Mouse (Mus musculus) embryonic facial prominence, embryonic 11.5 days (tissue): ENCODE measurements around the gene Ruvbl1. TPM values are rescaled to one million over a fixed set of nuclear protein-coding genes. Genes with fewer than 3 reads are reported as not detected.

Experiments used
- ATAC-seq: fragments of 200-750 bp; cut with Nextera tagmentation; replicated peaks from 2 replicates; pipeline ENCODE4 v1.8.0; 2017; ENCODE audit warnings: low read depth; ENCODE audit not compliant: insufficient number of reproducible peaks, low FRiP score, low TSS enrichment
- DNase-seq: peaks from one replicate; pipeline ENCODE4 v3.0.0-alpha.2; 2015; ENCODE audit warnings: low spot score
- H3K27ac ChIP-seq: fragments of 300-500 bp; sonication (generic); replicated peaks from 2 replicates; pipeline ENCODE4 v1.5.1; 2014; ENCODE audit warnings: mild to moderate bottlenecking, low read depth, low read length, control low read depth
- H3K27me3 ChIP-seq: fragments of 300-500 bp; sonication (generic); 2 replicates; pipeline ENCODE4 v1.6.1; 2014; ENCODE audit warnings: mild to moderate bottlenecking, low read length, moderate library complexity, mixed read lengths; ENCODE audit not compliant: control insufficient read depth, insufficient read depth
- H3K36me3 ChIP-seq: fragments of 300-500 bp; sonication (generic); replicated peaks from 2 replicates; pipeline ENCODE4 v1.6.1; 2014; ENCODE audit warnings: low read depth, mild to moderate bottlenecking, low read length, moderate library complexity, mixed read lengths; ENCODE audit not compliant: control insufficient read depth, insufficient read depth
- H3K4me1 ChIP-seq: fragments of 300-500 bp; sonication (generic); 2 replicates; pipeline ENCODE4 v1.6.1; 2014; ENCODE audit warnings: low read length, mixed read lengths; ENCODE audit not compliant: control insufficient read depth, insufficient read depth
- H3K4me2 ChIP-seq: fragments of 300-500 bp; sonication (generic); 2 replicates; pipeline ENCODE4 v1.6.1; 2014; ENCODE audit warnings: low read depth, mild to moderate bottlenecking, control low read depth, low read length, moderate library complexity
- H3K4me3 ChIP-seq: fragments of 300-500 bp; sonication (generic); 2 replicates; pipeline ENCODE4 v1.5.1; 2014; ENCODE audit warnings: low read depth, low read length, control low read depth
- H3K9ac ChIP-seq: fragments of 300-500 bp; sonication (generic); replicated peaks from 2 replicates; pipeline ENCODE4 v1.6.1; 2014; ENCODE audit warnings: mild to moderate bottlenecking, control low read depth, low read length
- H3K9me3 ChIP-seq: fragments of 300-500 bp; sonication (generic); replicated peaks from 2 replicates; pipeline ENCODE4 v1.6.1; 2016; ENCODE audit warnings: mild to moderate bottlenecking, low read length, inconsistent platforms, mixed read lengths; ENCODE audit not compliant: control insufficient read depth
- WGBS: fragments of 180-500 bp; shearing (Covaris S2); extraction: QIAGEN DNeasy Blood & Tissue Kit; methylation state at CpG from one replicate; pipeline ENCODE4 v1.1.7; 2014; 5-methylcytosine and 5-hydroxymethylcytosine counted together
- polyA plus RNA-seq: library from polyadenylated mRNA; unstranded; fragments of >200 nt; fragmentation: Nextera tagmentation; extraction: Ambion mirVana; gene quantifications from 2 replicates; pipeline ENCODE4 v1.2.1, GENCODE M21; 2014

Ruvbl1 gene
- polyA plus RNA-seq, 1 experiment from 2014 or later = 185 TPM

DNA sequence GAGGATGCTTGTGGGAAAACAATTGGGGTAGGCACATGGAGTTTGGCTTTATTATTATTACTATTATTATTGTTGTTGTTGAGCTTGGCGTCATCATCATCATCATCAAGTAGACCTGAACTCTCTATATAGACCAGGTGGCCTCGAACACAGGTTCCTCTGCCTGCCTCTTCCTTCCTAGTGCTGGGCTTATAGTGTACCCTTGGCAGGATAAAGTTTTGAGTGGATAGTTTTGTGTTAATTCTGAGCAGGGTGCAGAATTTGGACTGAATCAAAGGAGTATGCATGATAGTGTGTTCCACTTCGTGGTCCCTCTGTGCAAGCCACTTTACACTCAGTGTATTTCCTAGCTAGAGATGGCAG is 35.2 kb downstream of the Ruvbl1 start:
- 8% methylated on average over 3 of the region's 3 CpGs for WGBS
- no peak for DNase-seq
- Histone ChIP-seq H3K4me3 (peak overlapping the region; percentile 54), H3K27me3 (no peaks in the 10 kb centered on the region), H3K9me3 (no peaks in the 10 kb centered on the region), H3K9ac (peak overlapping the region; percentile 73; the same call in 1 of the 2 replicates), H3K36me3 (peaks cover 11% of the 10 kb centered on the region), H3K4me2 (peak overlapping the region; percentile 94; the same call in 1 of the 2 replicates), H3K4me1 (no peaks in the 10 kb centered on the region), H3K27ac (no peak overlapping the region; the same call in 1 of the 2 replicates)
- 0 out of 2 replicates have a peak, but pooled peaks have one; percentile 19 for ATAC-seq

DNA sequence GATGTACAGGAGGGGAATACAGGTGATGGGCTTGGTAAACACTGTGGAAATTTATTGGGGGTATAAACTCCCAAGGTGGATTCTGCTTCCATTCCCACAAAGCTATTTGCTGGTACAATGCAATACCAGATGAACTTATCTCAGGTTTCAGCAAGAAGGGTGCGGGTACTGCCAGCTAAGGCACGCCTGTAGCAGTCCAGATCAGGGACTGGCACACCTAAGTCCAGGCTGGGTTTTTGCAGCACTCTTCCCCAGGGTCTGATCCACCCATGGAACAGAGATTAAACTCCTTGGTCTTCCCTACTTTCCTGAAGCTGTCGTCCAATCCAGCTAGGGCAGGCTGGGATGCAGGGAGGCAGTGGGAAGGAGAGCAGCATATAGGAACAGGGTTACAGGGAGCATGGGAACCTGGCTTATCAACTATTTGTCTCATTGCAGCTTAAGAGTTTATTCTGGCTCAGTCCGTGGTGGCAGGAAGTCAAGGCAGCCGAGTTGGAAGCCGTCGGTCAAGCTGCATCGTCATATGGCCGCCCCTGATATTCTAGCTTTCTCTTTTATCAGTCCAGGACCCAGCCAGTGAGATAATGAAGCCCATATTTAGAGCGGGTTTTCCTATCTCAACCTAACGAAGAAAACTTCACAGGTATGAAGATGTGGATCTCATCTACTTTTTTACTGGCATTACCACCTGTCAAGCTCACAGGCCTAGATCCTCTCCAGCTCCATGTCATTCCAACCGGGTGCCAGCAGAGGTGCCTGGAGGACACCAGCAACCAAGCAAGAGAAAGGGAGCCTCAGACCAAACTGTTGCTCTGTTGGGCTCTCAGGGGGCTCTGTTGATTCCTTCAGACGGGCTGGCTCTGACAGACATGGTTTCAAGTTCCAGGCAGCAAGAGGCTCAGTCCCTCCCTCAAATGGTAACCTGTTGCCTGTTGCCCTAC is 37.1 kb downstream of the Ruvbl1 start:
- Histone ChIP-seq H3K9me3 (no peaks in the 10 kb centered on the region), H3K27me3 (no peaks in the 10 kb centered on the region), H3K4me2 (no peak overlapping the region), H3K36me3 (peaks cover 25% of the 10 kb centered on the region), H3K4me3 (no peak overlapping the region), H3K27ac (no peak overlapping the region), H3K9ac (no peak overlapping the region), H3K4me1 (no peaks in the 10 kb centered on the region)
- WGBS = 75% methylated on average over 13 of the region's 13 CpGs
- DNase-seq (no peak), ATAC-seq (no peak)

DNA sequence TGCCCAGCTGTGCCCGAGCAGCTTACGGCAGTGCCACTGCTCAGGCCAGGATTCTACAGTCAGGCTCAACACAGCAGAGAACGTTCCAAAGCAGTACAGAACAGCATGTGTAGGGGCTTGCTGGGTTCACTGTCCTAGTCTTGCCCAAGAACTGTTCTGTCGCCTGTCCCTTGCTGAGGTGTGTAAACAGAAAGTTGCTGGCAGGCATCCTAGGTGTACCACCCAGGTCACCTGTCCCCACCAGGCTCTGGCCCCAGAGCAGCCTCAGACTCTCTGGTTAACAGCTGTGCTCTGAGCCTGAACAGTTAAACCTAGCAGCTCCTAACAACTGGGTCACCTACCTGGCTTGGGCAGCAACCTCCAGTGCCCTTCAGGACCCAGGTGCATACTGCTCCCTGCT is 37.8 kb downstream of the Ruvbl1 start:
- Histone ChIP-seq H3K27me3 (no peaks in the 10 kb centered on the region), H3K9me3 (no peaks in the 10 kb centered on the region), H3K4me3 (no peak overlapping the region), H3K4me2 (no peak overlapping the region), H3K27ac (no peak overlapping the region), H3K4me1 (no peaks in the 10 kb centered on the region), H3K36me3 (peaks cover 24% of the 10 kb centered on the region), H3K9ac (no peak overlapping the region)
- no peak for DNase-seq
- WGBS = 87% methylated on average over 4 of the region's 4 CpGs
- ATAC-seq = no peak

DNA sequence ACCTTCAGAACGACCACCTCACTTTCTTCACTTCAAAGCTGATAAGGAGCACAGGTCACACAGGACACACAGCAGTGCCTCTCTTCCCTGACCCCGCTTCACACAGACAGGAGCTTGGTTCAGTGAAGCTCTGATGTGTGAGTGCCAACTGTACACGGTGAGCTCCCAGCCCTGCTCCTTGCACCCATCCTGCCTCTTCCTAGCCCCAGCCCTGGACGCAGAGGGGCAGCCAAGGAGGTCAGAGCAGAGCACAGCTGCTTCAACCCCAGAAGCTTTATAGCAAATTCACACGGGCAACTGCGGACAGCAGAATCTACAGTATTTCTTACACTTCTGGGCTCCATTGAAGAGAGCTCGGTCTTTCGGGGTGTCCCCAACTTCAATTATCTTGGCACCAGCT is 48.8 kb downstream of the Ruvbl1 start:
- 91% methylated on average over 8 of the region's 8 CpGs for WGBS
- DNase-seq (no peak), ATAC-seq (no peak)
- Histone ChIP-seq H3K9ac (no peak overlapping the region), H3K36me3 (peaks cover 26% of the 10 kb centered on the region), H3K4me2 (no peak overlapping the region), H3K4me1 (no peaks in the 10 kb centered on the region; the same call in 1 of the 2 replicates), H3K27ac (no peak overlapping the region), H3K9me3 (no peaks in the 10 kb centered on the region), H3K27me3 (no peaks in the 10 kb centered on the region), H3K4me3 (no peak overlapping the region)

DNA sequence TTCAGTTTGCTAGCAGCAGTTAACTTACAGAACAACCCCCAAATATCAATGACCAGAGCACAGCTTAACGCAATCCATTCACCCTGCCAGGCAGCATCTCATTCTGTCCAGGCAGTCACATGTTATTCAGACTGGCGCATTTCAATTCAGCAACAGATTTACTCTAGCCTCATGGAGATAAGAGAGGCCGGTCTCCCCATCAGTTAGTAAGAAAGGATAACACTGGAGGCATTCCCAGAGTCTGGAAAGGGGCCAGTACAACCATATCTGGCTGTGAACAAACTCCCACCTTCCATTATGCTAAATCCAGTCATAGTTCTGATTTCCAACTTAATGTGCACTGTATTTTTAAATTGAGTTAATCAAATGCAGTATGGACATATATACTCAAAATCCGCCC is 49.3 kb downstream of the Ruvbl1 start:
- Histone ChIP-seq H3K9me3 (no peaks in the 10 kb centered on the region), H3K4me1 (no peaks in the 10 kb centered on the region; the same call in 1 of the 2 replicates), H3K4me3 (no peak overlapping the region), H3K36me3 (peaks cover 25% of the 10 kb centered on the region), H3K27ac (no peak overlapping the region), H3K4me2 (no peak overlapping the region), H3K27me3 (no peaks in the 10 kb centered on the region), H3K9ac (no peak overlapping the region)
- 91% methylated on average over 4 of the region's 4 CpGs for WGBS
- ATAC-seq (no peak), DNase-seq (no peak)

DNA sequence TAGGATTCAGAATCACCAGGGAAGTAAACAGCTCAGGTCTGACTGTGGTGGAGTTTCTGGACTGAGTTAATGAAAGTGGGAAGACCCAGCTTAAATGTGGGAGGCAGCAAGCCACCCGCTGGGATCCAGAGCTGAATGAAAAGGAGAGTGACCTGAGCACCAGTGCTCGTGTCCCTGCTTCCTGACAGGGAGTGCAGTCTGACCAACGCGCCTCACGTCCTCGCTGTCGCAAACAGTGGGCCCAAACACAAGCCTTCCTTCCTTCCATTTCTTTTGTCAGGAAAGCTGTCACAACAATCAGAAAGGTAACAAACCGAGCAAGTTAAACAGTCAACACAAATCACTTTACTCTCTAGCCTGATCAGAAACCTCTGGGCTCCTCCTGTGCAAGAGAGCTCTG is 50.8 kb downstream of the Ruvbl1 start:
- no peaks in the 10 kb centered on the region for H3K9me3 ChIP-seq
- H3K9ac ChIP-seq = no peak overlapping the region
- no peaks in the 10 kb centered on the region for H3K27me3 ChIP-seq
- H3K4me3 ChIP-seq = no peak overlapping the region
- H3K36me3 ChIP-seq = peaks cover 14% of the 10 kb centered on the region
- H3K4me2 ChIP-seq = no peak overlapping the region
- no peak for ATAC-seq
- no peak for DNase-seq
- H3K27ac ChIP-seq = no peak overlapping the region
- H3K4me1 ChIP-seq = no peaks in the 10 kb centered on the region; the same call in 1 of the 2 replicates
- 84% methylated on average over 8 of the region's 8 CpGs for WGBS

DNA sequence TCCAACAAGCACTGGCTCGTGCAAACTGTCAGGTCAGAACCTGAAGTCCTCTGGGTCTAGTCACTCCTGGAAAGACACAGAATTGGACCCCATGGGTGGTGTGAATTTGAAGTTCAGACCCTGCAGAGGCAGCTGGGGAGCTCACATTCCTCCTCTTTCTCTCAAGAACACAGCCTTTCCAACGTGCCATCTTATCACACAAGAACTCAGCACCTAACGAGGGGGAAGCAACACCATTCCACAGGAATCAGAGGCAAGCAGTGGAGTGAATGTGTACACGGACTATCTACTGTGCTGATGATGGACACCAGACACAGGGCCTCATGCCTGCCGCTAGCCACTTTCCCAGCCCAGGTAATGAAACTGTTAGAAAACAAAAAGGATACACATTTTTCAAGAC is 51.5 kb downstream of the Ruvbl1 start:
- Histone ChIP-seq H3K4me2 (no peak overlapping the region), H3K36me3 (peaks cover 13% of the 10 kb centered on the region), H3K9ac (peak overlapping the region; percentile 7; the same call in 1 of the 2 replicates), H3K9me3 (no peaks in the 10 kb centered on the region), H3K27me3 (no peaks in the 10 kb centered on the region), H3K4me3 (peak overlapping the region; percentile 1; the same call in 1 of the 2 replicates), H3K4me1 (no peaks in the 10 kb centered on the region; the same call in 1 of the 2 replicates), H3K27ac (no peak overlapping the region)
- DNase-seq (no peak), ATAC-seq (no peak)
- 75% methylated on average over 5 of the region's 5 CpGs for WGBS
